Mouse (Mus musculus) forelimb bud, embryonic 11.5 days (tissue): ENCODE measurements around the gene Cep295nl.
"Not testable (repeated sequence)": the region's sequence is repeated elsewhere in the genome, so short reads cannot be mapped to it uniquely, and the experiment has no call there.

Experiments
- DNase-seq: peaks from one replicate; pipeline ENCODE4 v3.0.0-alpha.2; 2012; ENCODE audit warnings: low read depth, low spot score

Cep295nl gene

DNA sequence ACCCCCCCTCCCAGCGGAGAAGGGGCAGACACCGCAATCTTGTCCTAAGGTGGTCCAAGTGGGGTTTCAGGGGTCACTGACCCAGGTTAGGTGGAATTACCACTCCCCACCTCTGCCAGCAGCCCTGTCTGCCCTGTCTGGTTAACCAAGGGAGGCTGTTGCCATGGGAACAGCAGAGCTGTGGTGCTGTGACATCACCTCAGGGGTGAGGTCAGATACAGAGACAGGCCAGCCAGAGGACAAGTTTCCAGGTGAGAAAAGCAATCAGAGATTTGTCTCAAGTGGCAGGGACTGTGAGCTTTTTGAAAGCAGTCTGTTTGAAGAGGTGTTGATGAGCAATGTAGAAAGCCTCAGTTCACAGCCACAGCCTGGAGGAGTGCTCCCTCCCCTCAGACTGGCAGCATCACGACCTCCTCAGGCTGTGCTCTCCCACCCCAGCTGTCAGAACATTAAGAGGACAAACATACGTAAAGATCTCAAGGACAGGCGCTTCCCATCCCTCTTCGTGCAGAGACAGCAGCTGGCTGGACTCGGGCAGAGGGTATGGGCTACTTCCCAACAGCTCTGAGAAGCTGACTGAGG, at the start of gene Cep295nl:
Gene Cep295nl (minus strand): TSS at position 101 of the 582 bp plus-strand sequence.
- DNase-seq: no peak

DNA sequence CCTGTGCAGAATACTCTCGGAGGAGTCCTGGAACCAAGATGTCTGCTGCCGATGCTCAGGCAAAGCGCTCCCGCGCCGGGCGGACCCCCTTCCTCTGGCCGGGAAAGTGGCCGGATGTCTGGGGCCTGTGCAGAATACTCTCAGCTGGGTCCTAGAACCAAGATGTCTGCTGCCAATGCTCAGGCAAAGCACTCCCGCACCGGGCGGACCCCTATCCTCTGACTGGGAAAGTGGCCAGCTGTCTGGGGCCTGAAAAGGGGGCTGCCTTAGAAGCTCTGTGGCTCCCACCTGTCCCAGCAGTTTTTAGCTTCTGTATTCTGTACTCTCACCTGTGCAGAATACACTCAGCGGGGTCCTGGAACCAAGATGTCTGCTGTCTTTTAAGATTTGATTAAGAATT, 45.5 kb upstream of the Cep295nl start:
- not testable (repeated sequence) for DNase-seq

- peak; percentile 72 for DNase-seq
These were observed 37.1 kb upstream of the Cep295nl start for GRCm38 (mm10) chr11:118379251-118380009.

DNA sequence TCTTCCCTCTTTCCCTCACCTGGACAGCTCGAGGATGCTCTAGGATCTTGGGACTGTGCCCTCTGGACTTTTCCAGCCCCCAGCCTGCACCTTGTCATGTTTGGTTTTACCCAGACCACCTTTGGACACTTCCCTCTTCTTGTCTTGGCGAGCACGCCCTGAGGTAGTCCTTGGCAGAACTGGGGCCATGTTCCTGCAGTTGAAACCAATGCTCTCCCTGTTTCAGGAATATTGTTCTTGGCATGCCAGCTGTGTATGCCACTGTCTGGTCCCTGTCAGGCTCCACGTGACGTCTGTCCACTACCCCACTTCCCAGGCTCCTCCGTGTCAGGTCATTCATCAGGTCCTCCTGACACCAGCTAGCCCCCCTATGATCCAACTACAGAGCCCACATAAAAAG, 36.4 kb upstream of the Cep295nl start:
- no peak for DNase-seq

GRCm38 (mm10) chr11:118376323-118376722, 34.0 kb upstream of the Cep295nl start:
- DNase-seq: not testable (repeated sequence)

DNA sequence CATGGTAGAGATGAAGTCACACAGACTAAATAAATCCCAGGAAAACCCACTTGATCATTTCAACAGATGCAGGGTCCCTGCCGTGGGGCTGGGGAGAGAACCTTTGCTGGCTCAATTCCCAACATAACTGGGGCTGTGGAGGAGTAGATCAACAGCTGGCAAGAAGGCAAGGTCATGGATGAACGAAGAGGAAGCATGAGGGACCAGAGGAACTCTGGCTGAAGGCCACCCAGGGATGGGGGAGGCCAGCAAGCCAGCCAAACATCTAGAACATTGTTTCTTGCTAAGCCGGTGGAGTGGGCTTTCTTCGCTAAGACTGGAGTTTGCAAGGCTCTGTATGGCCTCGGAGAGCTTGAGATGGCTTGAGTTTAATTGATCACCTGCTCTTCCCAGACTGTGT, 33.6 kb upstream of the Cep295nl start:
- no peak for DNase-seq

DNA sequence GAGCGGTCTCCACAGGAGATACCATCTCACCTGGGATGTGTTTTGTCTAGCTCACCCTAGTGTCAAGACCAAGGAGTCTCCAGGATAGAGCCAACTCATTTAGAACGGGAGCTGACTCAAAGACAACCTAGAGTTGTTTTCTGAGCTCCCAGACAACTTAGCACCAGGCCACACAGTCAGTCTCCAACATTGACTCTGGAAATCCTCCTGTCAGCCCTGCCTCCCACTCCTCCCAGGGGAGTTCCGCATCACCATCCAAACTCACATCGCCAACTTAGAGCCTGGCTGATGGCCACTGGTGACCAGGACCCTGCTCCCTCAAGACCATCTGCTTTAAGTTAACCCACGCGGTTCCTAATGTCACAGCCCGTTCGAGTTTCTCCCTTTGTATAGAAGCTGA, 33.2 kb upstream of the Cep295nl start:
- DNase-seq: no peak

DNA sequence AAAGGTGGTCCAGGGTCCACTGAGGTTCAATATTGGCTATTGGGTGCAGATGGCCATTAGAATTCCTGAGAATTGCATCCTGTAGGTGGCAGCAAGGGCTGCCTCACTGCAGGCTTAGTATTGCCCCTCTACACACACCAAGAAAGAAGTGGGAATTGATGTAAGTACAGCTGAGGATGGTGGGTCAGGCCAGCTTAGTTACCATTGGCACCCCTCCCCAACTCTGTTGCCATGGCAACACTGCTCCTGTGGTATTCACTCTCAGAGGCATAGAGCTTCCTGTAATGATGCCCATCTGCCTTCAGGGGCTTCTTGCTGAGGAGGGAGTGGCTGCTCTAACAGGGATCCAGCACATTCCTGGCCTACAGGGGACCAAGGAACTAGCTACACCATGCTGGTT, 32.7 kb upstream of the Cep295nl start:
- no peak for DNase-seq

- no peak for DNase-seq
These were observed 32.2 kb upstream of the Cep295nl start for GRCm38 (mm10) chr11:118374506-118374905.

DNA sequence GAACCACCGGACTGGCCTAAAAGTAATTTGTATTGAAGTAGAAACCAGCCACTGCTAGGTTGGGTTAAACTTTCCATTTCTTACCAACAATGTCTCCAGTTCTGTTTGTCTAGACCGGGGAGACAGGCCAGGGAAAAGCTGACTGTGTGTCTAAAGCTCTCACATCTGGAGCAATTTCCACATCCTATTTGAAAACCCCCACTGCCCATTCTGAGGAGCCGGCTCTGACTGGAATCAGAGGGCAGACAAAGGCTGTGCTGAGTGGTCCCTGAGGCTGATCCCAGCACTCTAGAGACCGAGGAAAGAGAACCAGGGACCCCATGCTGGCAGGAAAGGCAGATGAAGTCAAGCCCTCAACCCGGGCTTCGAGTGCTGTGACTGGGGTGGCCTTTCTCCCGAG, 30.3 kb upstream of the Cep295nl start:
- no peak for DNase-seq

DNA sequence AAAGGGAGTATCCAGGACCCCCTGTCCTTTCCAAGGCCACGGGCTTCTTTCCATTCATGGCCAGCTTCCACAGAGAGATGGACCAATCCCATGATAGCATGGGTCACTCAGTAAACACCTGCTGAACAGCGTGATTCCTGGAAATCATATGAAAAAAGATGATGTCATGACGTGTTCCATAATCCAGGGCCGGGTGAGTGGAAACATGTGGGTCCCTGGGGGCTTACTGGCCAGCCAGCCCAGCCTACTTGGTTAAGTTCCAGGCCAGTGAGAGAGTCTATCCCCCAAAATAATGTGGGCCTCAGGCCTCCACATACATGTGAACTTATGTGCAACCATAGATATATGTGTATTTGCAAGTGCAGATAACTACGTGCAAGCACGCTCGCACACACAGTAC, 29.6 kb upstream of the Cep295nl start:
- DNase-seq: no peak

GRCm38 (mm10) chr11:118369657-118370056, 27.4 kb upstream of the Cep295nl start:
- no peak for DNase-seq

DNA sequence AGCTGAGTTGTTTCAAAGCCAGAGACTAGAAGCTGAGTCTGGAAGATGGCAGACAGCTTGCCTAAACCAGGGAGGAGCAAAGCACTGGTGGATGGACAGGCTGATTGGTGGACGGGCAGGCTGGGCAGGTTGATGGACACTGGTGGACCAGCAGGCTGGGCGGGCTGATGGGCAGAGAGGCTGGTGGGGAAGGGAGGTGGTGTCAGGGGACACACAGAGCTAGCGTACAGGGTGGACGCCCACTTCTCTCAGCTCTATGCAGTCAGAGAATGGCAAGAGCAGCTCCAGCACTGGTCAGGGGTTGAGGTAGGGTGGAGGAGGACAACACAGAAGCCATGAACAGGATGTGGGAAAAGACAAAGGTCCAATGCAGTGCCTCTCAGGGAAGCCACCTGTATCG, 27.0 kb upstream of the Cep295nl start:
- DNase-seq: no peak

DNA sequence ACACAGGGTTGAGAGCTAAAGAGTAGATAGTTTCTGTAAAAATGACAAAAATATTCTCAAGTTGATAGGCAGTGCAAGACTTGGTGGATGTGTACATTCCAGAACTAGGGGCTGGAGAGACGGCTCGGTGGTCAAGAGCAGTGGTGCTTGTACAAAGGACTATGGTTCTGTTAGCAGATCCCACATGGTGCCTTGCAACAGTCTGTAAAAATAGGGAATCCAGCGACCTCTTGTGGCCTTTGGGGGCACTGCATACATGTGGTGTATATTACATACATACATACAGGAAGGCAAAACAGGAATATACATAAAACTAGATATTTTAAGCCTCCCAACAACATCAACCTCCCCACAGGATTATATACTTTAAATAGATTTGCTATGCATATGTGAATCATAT, 26.0 kb upstream of the Cep295nl start:
- no peak for DNase-seq

DNA sequence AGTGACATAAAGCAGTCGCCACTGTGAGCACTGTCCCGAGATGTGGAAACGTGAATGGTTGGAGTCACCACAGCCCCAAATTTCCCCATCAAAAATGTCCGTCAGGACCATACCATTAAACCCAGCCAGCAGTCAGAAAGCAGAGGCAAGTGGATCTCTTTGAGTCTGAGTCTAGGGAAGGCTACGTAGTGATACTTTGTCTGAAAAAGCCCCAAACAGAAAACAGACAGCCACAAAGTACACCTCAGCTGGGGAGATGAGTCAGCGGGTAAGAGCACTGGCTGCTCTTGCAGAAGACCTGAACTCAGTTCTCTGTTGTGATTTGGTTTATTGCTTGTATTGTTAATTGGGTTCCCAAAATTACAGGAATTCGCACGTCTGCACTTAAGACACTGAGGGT, 24.3 kb upstream of the Cep295nl start:
- DNase-seq: no peak

DNA sequence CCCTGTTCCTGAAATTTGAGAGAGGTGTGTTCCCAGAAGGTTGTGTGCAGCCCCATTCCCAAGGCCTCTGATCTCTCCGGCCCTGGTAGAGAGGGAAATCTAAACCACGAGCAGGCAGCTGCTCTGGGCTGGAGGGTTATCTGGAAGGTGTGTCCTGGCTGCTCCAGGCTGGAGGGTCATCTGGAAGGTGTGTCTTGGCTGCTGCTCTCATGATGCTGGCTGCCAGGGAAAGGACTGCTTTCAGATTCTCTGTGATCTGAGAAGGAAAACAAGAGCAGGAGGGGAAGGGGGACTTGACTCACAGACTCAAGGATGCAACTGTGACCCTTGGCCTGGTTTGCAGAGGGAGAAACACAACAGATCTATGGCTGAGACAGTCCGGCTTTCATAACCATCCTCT, 23.8 kb upstream of the Cep295nl start:
- DNase-seq: no peak

- DNase-seq: peak; percentile 80
These were observed 22.9 kb upstream of the Cep295nl start for GRCm38 (mm10) chr11:118365171-118365570.

DNA sequence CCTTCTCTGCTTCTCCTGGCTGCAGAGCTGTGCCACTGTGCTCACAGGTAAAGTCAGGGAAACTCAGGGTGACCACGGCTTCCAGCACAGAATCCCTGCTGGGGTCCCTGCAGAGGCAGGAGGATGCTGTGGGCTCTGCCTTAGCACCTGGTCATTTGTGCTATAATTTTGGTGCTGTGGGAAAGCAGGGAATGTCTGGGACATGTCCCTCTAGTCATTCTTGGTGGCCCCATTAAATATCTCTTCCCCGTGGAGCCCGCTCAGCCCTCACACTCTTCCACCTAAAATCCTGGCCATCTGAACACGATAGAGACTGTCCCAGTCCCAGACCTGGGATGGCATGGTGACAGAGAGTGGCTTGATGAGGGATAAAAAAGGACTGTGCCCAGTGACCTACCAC, 21.7 kb upstream of the Cep295nl start:
- DNase-seq: no peak

DNA sequence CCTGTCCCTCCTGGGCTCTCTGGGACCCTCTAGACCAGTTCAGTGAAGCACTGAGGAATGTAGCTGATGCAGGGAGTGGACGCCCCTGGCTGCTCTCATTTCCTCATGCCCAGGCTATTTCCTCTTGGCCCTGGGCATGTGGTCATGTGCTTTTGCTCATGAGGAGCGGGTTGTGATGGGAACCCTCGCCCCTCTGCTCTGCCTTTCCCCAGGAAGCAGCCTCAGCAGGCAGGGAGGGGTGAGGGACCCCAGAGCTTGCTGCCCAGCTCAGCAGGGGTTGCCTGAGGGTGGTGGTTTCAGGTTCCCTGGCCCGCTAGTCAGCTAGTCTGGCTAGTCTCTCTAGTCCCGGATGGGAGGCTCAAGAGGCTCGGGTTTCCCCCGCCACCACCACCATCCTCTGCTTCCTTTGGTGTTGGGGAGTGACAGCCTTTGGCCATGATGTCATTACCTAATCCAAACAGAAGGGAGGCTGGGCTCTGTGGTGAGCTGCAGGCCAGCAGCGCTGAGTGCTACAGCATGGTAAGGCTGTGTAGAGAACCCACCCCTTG, 20.7 kb upstream of the Cep295nl start:
- peak; percentile 70 for DNase-seq

DNA sequence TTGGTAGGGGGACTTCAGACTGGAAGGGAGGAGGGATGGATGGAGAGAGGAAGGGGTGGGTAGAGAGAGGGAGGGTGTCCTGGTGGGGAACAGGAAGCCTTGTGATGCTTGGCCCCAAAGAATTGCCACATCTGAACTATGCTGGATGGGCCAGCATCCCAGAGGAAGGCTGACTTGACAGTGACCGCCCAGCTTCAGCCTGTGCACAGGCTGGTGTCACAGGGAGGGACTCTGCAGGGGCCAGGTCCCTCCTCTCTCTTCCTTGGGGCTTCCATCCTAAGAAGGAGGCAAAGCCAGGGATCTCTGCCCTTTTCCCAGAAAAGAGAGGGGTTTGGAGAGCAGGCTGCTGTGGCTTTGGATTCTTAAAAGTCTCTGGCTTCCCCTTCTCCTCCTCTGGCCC, 20.2 kb upstream of the Cep295nl start:
- no peak for DNase-seq

- no peak for DNase-seq
These were observed 18.6 kb upstream of the Cep295nl start for GRCm38 (mm10) chr11:118360907-118361341.

GRCm38 (mm10) chr11:118360491-118360890, 18.2 kb upstream of the Cep295nl start:
- no peak for DNase-seq

DNA sequence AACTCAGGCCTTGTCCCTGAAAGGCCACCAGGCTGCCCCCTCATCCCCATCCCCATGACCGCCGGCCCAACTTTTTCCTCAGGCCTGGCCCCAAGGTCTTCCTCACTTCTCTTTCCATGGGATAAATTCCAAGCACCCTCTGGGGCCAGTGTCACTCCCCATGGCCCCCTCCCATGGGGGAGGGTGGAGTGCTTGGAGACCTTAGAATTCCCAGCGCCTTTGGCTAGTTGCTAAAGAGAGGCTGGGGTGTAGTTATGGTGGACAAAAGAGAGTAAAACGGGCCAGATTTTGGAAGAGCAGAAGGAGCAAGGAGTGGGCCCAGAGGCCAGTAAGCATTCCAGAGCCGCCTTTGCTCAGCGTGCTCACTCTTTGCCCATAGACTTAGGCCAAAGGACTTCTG, 13.3 kb upstream of the Cep295nl start, which contains the start of gene Timp2:
Gene Timp2 (minus strand): TSS at position 101 of the 400 bp plus-strand sequence.
- DNase-seq: no peak
